In genomic region chr12:39070331-39071045, GRCm38 (mm10) we compare ENCODE assay signal across 34 mouse cellular contexts.
"Had no signal": no experiment of that assay in that cellular context is flagged by ENCODE, and none has a peak within 500 bp of the region (broad histone marks: within the 10 kb centered on the region; RNA-seq: fewer than 3 reads in every experiment).

No protein-coding gene starts in this region.

- H3K9ac ChIP-seq: heart, embryonic 12.5 days; heart, embryonic 13.5 days; heart, embryonic 15.5 days; hindbrain, embryonic 12.5 days; hindbrain, embryonic 13.5 days; hindbrain, embryonic 14.5 days; hindbrain, embryonic 15.5 days; intestine, embryonic 15.5 days; kidney, embryonic 15.5 days had no signal

- H3K4me2 ChIP-seq: heart, embryonic 12.5 days; heart, embryonic 13.5 days; heart, embryonic 15.5 days; hindbrain, embryonic 12.5 days; hindbrain, embryonic 13.5 days; hindbrain, embryonic 14.5 days; hindbrain, embryonic 15.5 days; intestine, embryonic 15.5 days; kidney, embryonic 15.5 days had no signal

- H3K4me1 ChIP-seq: heart, embryonic 12.5 days; heart, embryonic 15.5 days; hindbrain, embryonic 10.5 days; hindbrain, embryonic 12.5 days; hindbrain, embryonic 15.5 days; intestine, embryonic 15.5 days; kidney, embryonic 15.5 days had no signal

- H3K4me3 ChIP-seq: heart, embryonic 12.5 days; heart, embryonic 13.5 days; heart, embryonic 15.5 days; hindbrain, embryonic 10.5 days; hindbrain, embryonic 12.5 days; hindbrain, embryonic 13.5 days; hindbrain, embryonic 15.5 days; intestine, embryonic 15.5 days; kidney, embryonic 15.5 days; layer of hippocampus, adult 2 months; left cerebral cortex, adult 2 months had no signal

- H3K9me3 ChIP-seq: heart, embryonic 12.5 days; heart, embryonic 13.5 days; heart, embryonic 15.5 days; hindbrain, embryonic 10.5 days; hindbrain, embryonic 12.5 days; hindbrain, embryonic 13.5 days; hindbrain, embryonic 15.5 days; intestine, embryonic 15.5 days; kidney, embryonic 15.5 days had no signal

- H3K36me3 ChIP-seq: heart, embryonic 12.5 days; heart, embryonic 13.5 days; heart, embryonic 15.5 days; hindbrain, embryonic 10.5 days; hindbrain, embryonic 12.5 days; hindbrain, embryonic 13.5 days; hindbrain, embryonic 15.5 days; intestine, embryonic 15.5 days; kidney, embryonic 15.5 days had no signal

- ATAC-seq: hindbrain, embryonic 16.5 days; hindbrain, postnatal 0 days; inflammation-experienced regulatory T-cells, adult 6 months; intestine, embryonic 15.5 days; intestine, embryonic 16.5 days; intestine, postnatal 0 days had no signal

- H3K27ac ChIP-seq: heart, embryonic 13.5 days; heart, embryonic 15.5 days; hindbrain, embryonic 10.5 days; hindbrain, embryonic 12.5 days; hindbrain, embryonic 13.5 days; hindbrain, embryonic 14.5 days; hindbrain, embryonic 15.5 days; hindbrain, postnatal 0 days; intestine, embryonic 15.5 days; kidney, embryonic 15.5 days; kidney, postnatal 0 days; layer of hippocampus, adult 2 months; left cerebral cortex, adult 2 months had no signal

- H3K27me3 ChIP-seq: heart, embryonic 12.5 days; heart, embryonic 13.5 days; heart, embryonic 15.5 days; hindbrain, embryonic 12.5 days; hindbrain, embryonic 13.5 days; hindbrain, embryonic 15.5 days; intestine, embryonic 15.5 days; kidney, embryonic 15.5 days had no signal

- DNase-seq: heart, postnatal 10 days; heart, postnatal 14 days; heart, postnatal 36 days; heart, postnatal 4 days; kidney, adult 11 months; kidney, adult 18-20 months; kidney, adult 2 months; kidney, adult 8-10 months; kidney, adult 9 months; kidney, postnatal 10 days; kidney, postnatal 14 days; kidney, postnatal 25 days; kidney, postnatal 36 days; kidney, postnatal 4 days; layer of hippocampus, adult 9-11 months; layer of hippocampus, postnatal 36 days had no signal
